Mouse (Mus musculus) gastrocnemius, postnatal 36 days (tissue): Measurements from ENCODE around the gene Fam78a. TPM values are rescaled to one million over a fixed set of nuclear protein-coding genes. Genes with fewer than 3 reads are reported as not detected.

Experiments
- DNase-seq, 2 experiments: peaks; one replicate each; pipeline ENCODE4 v3.0.0; 2022
- intact Hi-C: fragments of 180-260 bp; cut with DNase I; formaldehyde crosslinking; loops from one replicate; pipeline ENCODE4 v1.15.1; 2025
- long read RNA-seq, 2 experiments: library from polyadenylated mRNA; stranded (forward); transcript quantifications; one replicate each; pipeline ENCODE4 v2.0.0; 2021
- total RNA-seq, 2 experiments: library from RNA; stranded (reverse); gene quantifications; 2 replicates each; pipeline ENCODE4 v1.2.3; 2021

Fam78a gene
- 10 to 100 TPM; 13.2 to 16.5 TPM for total RNA-seq
- long read RNA-seq, experiment 1, partial matches to known transcripts = 2 of 12 reads
- long read RNA-seq, experiment 1, other reads (novel, unspliced or antisense) = 10 of 12 reads
- long read RNA-seq, experiment 2, partial matches to known transcripts = 1 of 7 reads
- long read RNA-seq, experiment 2, other reads (novel, unspliced or antisense) = 6 of 7 reads

GRCm38 (mm10) chr2:32084111-32084871 is at the start of gene Fam78a:
Gene Fam78a, minus strand, starts transcription at chr2:32084857.
- DNase-seq = no peak
- intact Hi-C loops = loop anchor here (5.0 kb wide), 1 partner anchor 37 kb away; no protein-coding TSS in a partner anchor

GRCm38 (mm10) chr2:32134039-32134438 is 49.4 kb upstream of the Fam78a start:
- peak; percentile 83 to 89 for DNase-seq
- intact Hi-C loops = loop anchor here (2.0 to 10.0 kb wide), 5 partner anchors 47 to 221 kb away; partner anchors contain the start of genes Ciz1 and Dnm1

- intact Hi-C loops = loop anchor here (5.0 to 10.0 kb wide), 4 partner anchors 45 to 222 kb away; partner anchors contain the start of genes Ciz1 and Dnm1
- peak; percentile 61 to 81 for DNase-seq
Measured at GRCm38 (mm10) chr2:32132567-32132992, 47.9 kb upstream of the Fam78a start.

- no peak for DNase-seq
- intact Hi-C loops = loop anchor here (5.0 to 10.0 kb wide), 4 partner anchors 45 to 223 kb away; partner anchors contain the start of genes Ciz1 and Dnm1
Measured at GRCm38 (mm10) chr2:32131866-32132566, 47.4 kb upstream of the Fam78a start.

GRCm38 (mm10) chr2:32131205-32131834 is 46.7 kb upstream of the Fam78a start:
- DNase-seq = no peak
- intact Hi-C loops = loop anchor here (5.0 to 10.0 kb wide), 4 partner anchors 44 to 223 kb away; partner anchors contain the start of genes Ciz1 and Dnm1

- intact Hi-C loops = loop anchor here (5.0 to 10.0 kb wide), 4 partner anchors 43 to 224 kb away; partner anchors contain the start of genes Ciz1 and Dnm1
- peak in 1 of 2 experiments; percentile 42 for DNase-seq
Measured at GRCm38 (mm10) chr2:32130435-32130834, 45.8 kb upstream of the Fam78a start.

- intact Hi-C loops = loop anchor here (5.0 to 10.0 kb wide), 4 partner anchors 42 to 225 kb away; partner anchors contain the start of genes Ciz1 and Dnm1
- DNase-seq = peak; percentile 64 to 68
Measured at GRCm38 (mm10) chr2:32129383-32130074, 44.9 kb upstream of the Fam78a start.

- intact Hi-C loops = no loop called here
- DNase-seq = no peak
Measured at GRCm38 (mm10) chr2:32128536-32128841, 43.8 kb upstream of the Fam78a start.

- no peak for DNase-seq
- intact Hi-C loops = loop anchor here (2.0 kb wide), 1 partner anchor 29 kb away; no protein-coding TSS in a partner anchor
Measured at GRCm38 (mm10) chr2:32127653-32128535, 43.2 kb upstream of the Fam78a start.

GRCm38 (mm10) chr2:32121785-32122184 is 37.1 kb upstream of the Fam78a start:
- intact Hi-C loops = no loop called here
- DNase-seq = no peak

- intact Hi-C loops = no loop called here
- DNase-seq = no peak
Measured at GRCm38 (mm10) chr2:32121150-32121549, 36.5 kb upstream of the Fam78a start.

- peak; percentile 45 to 57 for DNase-seq
- intact Hi-C loops = no loop called here
Measured at GRCm38 (mm10) chr2:32119802-32120750, 35.4 kb upstream of the Fam78a start.

GRCm38 (mm10) chr2:32115851-32116268 is 31.2 kb upstream of the Fam78a start:
- no peak for DNase-seq
- intact Hi-C loops = no loop called here

GRCm38 (mm10) chr2:32112548-32112947 is 27.9 kb upstream of the Fam78a start:
- intact Hi-C loops = no loop called here

GRCm38 (mm10) chr2:32111268-32111667 is 26.6 kb upstream of the Fam78a start:
- DNase-seq = no peak

More at GRCm38 (mm10) chr2:32112548-32112947, 27.9 kb upstream of the Fam78a start:
- DNase-seq = no peak

GRCm38 (mm10) chr2:32105930-32106329 is 21.3 kb upstream of the Fam78a start:
- DNase-seq = no peak
- intact Hi-C loops = no loop called here

More at GRCm38 (mm10) chr2:32111268-32111667, 26.6 kb upstream of the Fam78a start:
- intact Hi-C loops = no loop called here

- DNase-seq = no peak
- intact Hi-C loops = no loop called here
Measured at GRCm38 (mm10) chr2:32105117-32105913, 20.7 kb upstream of the Fam78a start.
